Mouse (Mus musculus) embryonic stem cell, embryonic (primary cell): Measurements from ENCODE around the gene Slc13a2.

Experiments
- CTCF ChIA-PET, 4 experiments: fragments of 300-600 bp in 2 of 4; fragments of 350-600 bp in 2 of 4; sonication (Branson Sonifier 250); formaldehyde crosslinking; loops; one replicate each; lab custom pipeline; 2022; ENCODE audit warnings: inconsistent platforms in 2 of 4; lab: Charles Lee
- POLR2A ChIA-PET, 4 experiments: fragments of 300-600 bp in 2 of 4; fragments of 350-600 bp in 2 of 4; sonication (Branson Sonifier 250); formaldehyde crosslinking; loops; one replicate each; lab custom pipeline; 2022; ENCODE audit warnings: antibody characterized with exemption in 4 of 4, inconsistent platforms in 1 of 4; lab: Charles Lee

Slc13a2 gene

GRCm38 (mm10) chr11:78392728-78393127, 29.3 kb downstream of the Slc13a2 start:
- ChIA-PET POLR2A (interaction anchor here in 2 of 4 experiments (0.5 to 0.6 kb wide), 2 partner anchors 89 to 426 kb away, joined by 5 to 6 read pairs; no protein-coding TSS in a partner anchor), CTCF (interaction anchor here in 2 of 4 experiments (0.8 to 1.2 kb wide), 3 partner anchors 32 to 38 kb away, joined by 3 read pairs; no protein-coding TSS in a partner anchor)

GRCm38 (mm10) chr11:78386508-78387043, 35.4 kb downstream of the Slc13a2 start, which contains the start of gene Foxn1:
Gene Foxn1, minus strand, starts transcription at chr11:78386558.
- CTCF ChIA-PET, result interaction anchor here in 3 of 4 experiments (0.6 to 3.8 kb wide), 8 partner anchors 11 to 68 kb away, joined by 3 to 27 read pairs (median 6); no protein-coding TSS in a partner anchor
- POLR2A ChIA-PET, result interaction anchor here in 3 of 4 experiments (0.5 to 3.3 kb wide), 10 partner anchors 11 to 202 kb away, joined by 3 to 24 read pairs (median 8); partner anchors contain the start of gene Pigs (in 1 of the 3)

GRCm38 (mm10) chr11:78385776-78386175, 36.2 kb downstream of the Slc13a2 start:
- ChIA-PET CTCF (interaction anchor here (0.6 to 3.8 kb wide), 18 partner anchors 9 to 616 kb away, joined by 3 to 27 read pairs (median 5); no protein-coding TSS in a partner anchor), POLR2A (interaction anchor here (0.5 to 3.3 kb wide), 17 partner anchors 9 to 201 kb away, joined by 3 to 24 read pairs (median 5); partner anchors contain the start of gene Pigs (in 1 of the 4))

- ChIA-PET CTCF (interaction anchor here (1.0 to 1.8 kb wide), 6 partner anchors 15 to 24 kb away, joined by 3 to 10 read pairs (median 4); no protein-coding TSS in a partner anchor), POLR2A (interaction anchor here in 3 of 4 experiments (0.7 to 2.1 kb wide), 5 partner anchors 10 to 55 kb away, joined by 3 to 12 read pairs (median 5); no protein-coding TSS in a partner anchor)
Observed at GRCm38 (mm10) chr11:78382701-78383100, 39.3 kb downstream of the Slc13a2 start.

DNA sequence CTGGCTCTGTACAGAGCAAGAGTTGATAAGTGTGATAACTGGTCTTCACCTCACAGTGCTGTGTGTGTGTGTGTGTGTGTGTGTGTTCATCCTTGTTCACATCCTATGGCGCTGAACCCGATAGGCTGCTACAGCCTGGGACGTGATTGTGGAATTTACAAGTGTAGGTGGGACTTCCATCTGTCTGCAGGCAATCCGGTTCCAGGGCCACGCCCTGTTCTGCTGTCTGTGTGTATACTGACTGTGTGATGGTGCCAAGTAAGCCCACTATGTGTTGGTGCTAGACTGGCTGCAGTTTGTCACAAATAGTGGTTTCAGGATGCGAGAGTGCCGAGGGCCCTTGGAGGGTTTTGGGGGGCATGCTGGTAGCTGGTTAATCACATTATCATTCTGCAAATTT, 39.7 kb downstream of the Slc13a2 start:
- ChIA-PET CTCF (interaction anchor here in 3 of 4 experiments (1.0 to 1.8 kb wide), 6 partner anchors 15 to 24 kb away, joined by 3 to 10 read pairs (median 4); no protein-coding TSS in a partner anchor), POLR2A (interaction anchor here in 3 of 4 experiments (0.7 to 2.1 kb wide), 4 partner anchors 10 to 56 kb away, joined by 3 to 12 read pairs (median 6); no protein-coding TSS in a partner anchor)

- ChIA-PET POLR2A (interaction anchor here in 2 of 4 experiments (0.9 to 2.1 kb wide), 7 partner anchors 8 to 131 kb away, joined by 3 to 12 read pairs (median 5); partner anchors contain the start of genes Poldip2 (in 1 of the 2) and Tmem199 (in 1 of the 2)), CTCF (interaction anchor here (0.6 to 2.0 kb wide), 8 partner anchors 16 to 361 kb away, joined by 3 to 13 read pairs (median 4); no protein-coding TSS in a partner anchor)
Observed at GRCm38 (mm10) chr11:78380996-78381395, 41.0 kb downstream of the Slc13a2 start.

- ChIA-PET POLR2A (interaction anchor here in 2 of 4 experiments (0.7 to 1.2 kb wide), 3 partner anchors 17 to 79 kb away, joined by 3 to 4 read pairs (median 3); no protein-coding TSS in a partner anchor), CTCF (interaction anchor here in 3 of 4 experiments (1.0 to 2.0 kb wide), 4 partner anchors 17 to 22 kb away, joined by 3 to 9 read pairs (median 4); no protein-coding TSS in a partner anchor)
Observed at GRCm38 (mm10) chr11:78380351-78380750, 41.7 kb downstream of the Slc13a2 start.

DNA sequence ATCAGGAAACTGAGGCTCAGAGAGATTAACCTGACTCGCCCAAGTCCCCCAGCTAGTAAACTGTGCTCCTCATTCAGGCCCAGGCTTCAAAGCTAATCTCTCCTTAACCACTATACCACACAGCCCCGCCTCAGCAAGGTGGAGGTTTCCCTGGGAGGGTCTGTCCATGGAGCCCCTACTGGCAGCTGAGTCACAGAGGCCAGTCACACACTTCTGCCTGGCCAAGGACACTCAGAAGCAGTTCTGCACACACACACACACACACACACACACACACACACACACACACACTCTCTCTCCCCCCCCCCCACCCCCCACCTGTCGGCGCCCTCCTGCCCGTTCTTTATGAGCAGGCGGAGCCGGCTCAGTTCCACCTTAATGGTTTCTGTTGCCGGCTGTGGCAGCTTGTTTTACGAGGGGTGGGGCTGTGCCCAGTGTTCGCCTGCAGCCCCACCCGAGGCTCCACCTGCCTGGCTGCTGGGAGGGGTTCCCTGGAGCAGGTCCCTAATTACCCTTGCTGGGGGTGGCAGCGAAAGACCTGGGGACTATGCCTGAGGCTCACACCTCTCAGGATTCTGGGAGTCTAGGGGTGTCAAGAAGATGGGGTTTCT, 44.4 kb downstream of the Slc13a2 start:
- ChIA-PET POLR2A (interaction anchor here in 2 of 4 experiments (0.5 to 3.2 kb wide), 7 partner anchors 11 to 318 kb away, joined by 3 to 19 read pairs (median 3); no protein-coding TSS in a partner anchor), CTCF (interaction anchor here in 3 of 4 experiments (0.6 to 1.6 kb wide), 7 partner anchors 17 to 850 kb away, joined by 3 to 10 read pairs (median 4); partner anchors contain the start of gene Vtn (in 1 of the 3))

DNA sequence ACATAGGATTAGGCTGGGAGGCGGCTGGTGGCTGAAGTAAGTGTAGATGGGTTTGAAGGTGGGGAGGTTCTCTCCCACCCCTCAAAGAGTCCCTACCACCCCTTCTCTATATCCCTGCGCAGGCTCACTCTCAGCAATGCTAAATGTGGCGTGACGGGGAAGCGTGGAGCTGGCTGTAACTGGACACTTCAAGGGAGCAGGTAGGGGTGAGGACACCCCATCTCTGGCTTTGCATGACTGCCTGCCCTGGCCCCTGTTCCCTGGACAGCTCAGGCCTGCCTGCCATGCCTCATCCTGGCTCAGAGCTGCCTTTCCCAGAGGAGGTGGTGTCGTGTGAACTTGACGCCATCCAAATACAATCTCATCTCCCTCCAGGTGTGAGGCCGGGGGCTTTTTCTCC, 47.9 kb downstream of the Slc13a2 start:
- CTCF ChIA-PET, result interaction anchor here in 3 of 4 experiments (1.0 to 2.1 kb wide), 7 partner anchors 11 to 80 kb away, joined by 3 to 8 read pairs (median 3); no protein-coding TSS in a partner anchor
- POLR2A ChIA-PET, result interaction anchor here in 2 of 4 experiments (0.8 to 3.4 kb wide), 6 partner anchors 8 to 26 kb away, joined by 3 to 24 read pairs (median 8); partner anchors contain the start of gene Foxn1 (in 1 of the 2)

GRCm38 (mm10) chr11:78372610-78373009, 49.4 kb downstream of the Slc13a2 start:
- POLR2A ChIA-PET, result interaction anchor here in 2 of 4 experiments (1.0 to 3.4 kb wide), 8 partner anchors 9 to 178 kb away, joined by 3 to 10 read pairs (median 4); partner anchors contain the start of gene Tmem97 (in 1 of the 2)
- CTCF ChIA-PET, result interaction anchor here in 2 of 4 experiments (1.0 to 1.4 kb wide), 8 partner anchors 12 to 27 kb away, joined by 3 to 5 read pairs (median 4); no protein-coding TSS in a partner anchor

DNA sequence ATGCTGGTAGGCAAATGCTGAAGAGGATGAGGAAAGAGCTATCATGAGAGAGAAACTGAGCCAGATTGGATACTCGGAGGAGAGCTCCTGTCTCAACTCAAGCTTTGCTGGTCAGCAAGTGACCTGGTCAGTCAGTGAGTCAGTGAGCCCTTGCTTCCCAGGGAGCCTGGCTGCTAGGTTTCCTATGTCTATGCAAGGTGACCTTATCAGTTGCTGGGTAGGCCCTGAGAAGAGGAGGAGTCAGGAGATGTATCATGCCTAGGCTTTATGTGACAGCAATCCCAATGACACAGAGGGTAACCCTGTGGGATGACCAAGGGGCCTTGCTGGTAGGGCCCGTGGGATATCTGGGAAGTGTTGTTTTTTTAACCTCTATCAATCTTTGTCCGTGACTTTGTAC, 49.9 kb downstream of the Slc13a2 start:
- ChIA-PET CTCF (interaction anchor here in 3 of 4 experiments (0.6 to 4.8 kb wide), 8 partner anchors 11 to 27 kb away, joined by 3 to 21 read pairs (median 4); no protein-coding TSS in a partner anchor), POLR2A (interaction anchor here in 2 of 4 experiments (1.0 to 3.4 kb wide), 9 partner anchors 9 to 178 kb away, joined by 3 to 10 read pairs (median 6); partner anchors contain the start of gene Tmem97 (in 1 of the 2))

- ChIA-PET POLR2A (interaction anchor here in 2 of 4 experiments (1.0 to 3.4 kb wide), 9 partner anchors 8 to 49 kb away, joined by 3 to 10 read pairs (median 6); no protein-coding TSS in a partner anchor), CTCF (interaction anchor here in 3 of 4 experiments (0.6 to 4.8 kb wide), 8 partner anchors 11 to 28 kb away, joined by 3 to 21 read pairs (median 4); no protein-coding TSS in a partner anchor)
Observed at GRCm38 (mm10) chr11:78371711-78372110, 50.3 kb downstream of the Slc13a2 start.

- POLR2A ChIA-PET, result interaction anchor here in 3 of 4 experiments (0.6 to 3.2 kb wide), 23 partner anchors 10 to 586 kb away, joined by 3 to 19 read pairs (median 4); partner anchors contain the start of genes Pigs (in 2 of the 3), Slc13a2 (in 1 of the 3) and Slc46a1 (in 1 of the 3)
- CTCF ChIA-PET, result interaction anchor here (0.6 to 4.8 kb wide), 17 partner anchors 10 to 85 kb away, joined by 3 to 22 read pairs (median 8); no protein-coding TSS in a partner anchor
Observed at GRCm38 (mm10) chr11:78370389-78370788, 51.6 kb downstream of the Slc13a2 start.

DNA sequence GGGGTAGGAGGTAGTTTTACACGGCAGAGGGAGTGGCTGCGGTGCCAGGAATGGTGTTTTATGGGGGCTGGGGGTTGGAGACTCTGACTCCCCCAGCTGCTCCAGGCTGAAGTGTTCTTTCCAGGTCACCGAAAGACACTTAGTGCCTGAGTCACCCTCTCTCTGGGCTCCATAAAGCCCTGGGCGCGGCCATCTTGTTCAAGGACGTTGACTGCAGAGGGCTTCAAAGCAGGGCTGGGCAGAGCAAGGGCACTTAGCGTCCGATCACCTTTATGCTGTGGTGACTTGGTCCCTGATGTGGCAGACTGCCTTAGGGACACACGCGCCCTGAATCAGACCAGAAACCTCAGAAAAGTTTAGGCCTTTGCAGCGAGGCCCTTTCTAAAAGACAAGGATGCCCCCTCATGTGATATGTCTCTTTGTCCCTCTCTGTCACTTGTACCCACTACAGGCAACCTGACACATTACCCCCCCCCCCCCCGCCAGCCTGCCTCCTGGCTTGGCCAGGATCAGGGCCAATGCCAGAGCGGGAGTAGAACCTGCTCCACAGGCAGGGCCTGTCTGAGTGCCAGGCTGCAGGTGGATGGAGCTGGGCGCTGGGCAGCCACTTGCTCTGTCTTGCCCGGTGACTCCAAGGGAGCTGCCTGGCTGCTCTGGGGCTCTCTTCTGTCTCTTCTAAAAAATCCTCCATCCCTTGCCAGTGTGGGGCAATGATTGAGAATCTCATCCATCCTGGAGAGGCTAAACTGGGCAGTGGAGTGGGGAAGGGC, 54.4 kb downstream of the Slc13a2 start:
- CTCF ChIA-PET, result interaction anchor here in 3 of 4 experiments (0.6 to 10.7 kb wide), 10 partner anchors 9 to 1361 kb away, joined by 3 to 245 read pairs (median 6); no protein-coding TSS in a partner anchor
- POLR2A ChIA-PET, result interaction anchor here (0.8 to 4.8 kb wide), 8 partner anchors 9 to 55 kb away, joined by 3 to 38 read pairs (median 3); partner anchors contain the start of gene Slc13a2 (in 1 of the 4)

- ChIA-PET POLR2A (interaction anchor here in 2 of 4 experiments (1.1 to 1.7 kb wide), 6 partner anchors 22 to 479 kb away, joined by 3 to 7 read pairs (median 4); partner anchors contain the start of genes Foxn1 (in 1 of the 2) and Slc13a2 (in 1 of the 2)), CTCF (interaction anchor here (0.5 to 10.7 kb wide), 10 partner anchors 23 to 196 kb away, joined by 3 to 245 read pairs (median 4); no protein-coding TSS in a partner anchor)
Observed at GRCm38 (mm10) chr11:78364103-78364502, 57.9 kb downstream of the Slc13a2 start.
